In genomic region chr4:137476761-137477237, GRCm38 (mm10) we compare ENCODE assay signal across 9 mouse cellular contexts. TPM values are rescaled to one million over a fixed set of nuclear protein-coding genes. Genes with fewer than 3 reads are reported as not detected.
DNase-seq lines count a peak whose midpoint lies in the region; ATAC-seq and TF ChIP-seq lines count a peak whose summit lies in the region.
"Had no signal": no experiment of that assay in that cellular context is flagged by ENCODE, and none has a peak within 500 bp of the region (broad histone marks: within the 10 kb centered on the region; RNA-seq: fewer than 3 reads in every experiment).

No protein-coding gene starts in this region.

- H3K4me3 ChIP-seq in forebrain, postnatal 0 days (ENCODE audit: low read depth, low read length) = no peak overlapping the region
- no peak overlapping the region for H3K4me3 ChIP-seq in hindbrain, embryonic 11.5 days (ENCODE audit: low read depth, low read length)
- no peak overlapping the region for H3K4me3 ChIP-seq in lung, postnatal 0 days (ENCODE audit: low read depth, low read length)

- no peak for TF ChIP-seq EP300 in lung, postnatal 0 days (IDR thresholded peaks at IDR 0.05)

- H3K4me1 ChIP-seq in forebrain, postnatal 0 days (ENCODE audit: insufficient read depth) = no peaks in the 10 kb centered on the region
- peaks cover 25% of the 10 kb centered on the region for H3K4me1 ChIP-seq in hindbrain, embryonic 11.5 days (replicated peaks; ENCODE audit: control insufficient read depth, insufficient read depth, low read length)
- H3K4me1 ChIP-seq in lung, postnatal 0 days (ENCODE audit: insufficient read depth, low read depth, low read length) = peaks cover 60% of the 10 kb centered on the region

- H3K9me3 ChIP-seq in forebrain, postnatal 0 days (ENCODE audit: low read length) = no peaks in the 10 kb centered on the region
- no peaks in the 10 kb centered on the region for H3K9me3 ChIP-seq in hindbrain, embryonic 11.5 days (ENCODE audit: control insufficient read depth, low read length)
- H3K9me3 ChIP-seq in lung, postnatal 0 days (ENCODE audit: low read length) = no peaks in the 10 kb centered on the region

- no peak overlapping the region for H3K27ac ChIP-seq in forebrain, postnatal 0 days (ENCODE audit: low read depth, low read length)
- H3K27ac ChIP-seq in hindbrain, embryonic 11.5 days (ENCODE audit: low read depth, low read length) = no peak overlapping the region
- H3K27ac ChIP-seq in lung, postnatal 0 days (ENCODE audit: low read length) = 0 out of 2 replicates have a peak overlapping the region, but pooled peaks have one; percentile 38
- H3K27ac ChIP-seq: liver, embryonic 14.5 days had no signal

- DNase-seq in ovary, postnatal 36 days (ENCODE audit: low spot score) = peak; percentile 56
- DNase-seq in ovary, postnatal 10 days (ENCODE audit: low spot score) = no peak
- DNase-seq in forebrain, postnatal 0 days = no peak
- peak; percentile 17 for DNase-seq in hindbrain, embryonic 11.5 days (ENCODE audit: low spot score)
- DNase-seq in lung, postnatal 0 days (ENCODE audit: low spot score) = no peak
- no peak for DNase-seq in thymus, postnatal 25 days
- DNase-seq in right cerebral cortex, postnatal 14 days = no peak
- DNase-seq in thymus, postnatal 0 days (ENCODE audit: low spot score) = no peak

- H3K9ac ChIP-seq in forebrain, postnatal 0 days = no peak overlapping the region
- no peak overlapping the region for H3K9ac ChIP-seq in hindbrain, embryonic 11.5 days (ENCODE audit: low read depth, low read length)
- H3K9ac ChIP-seq in lung, postnatal 0 days (replicated peaks; ENCODE audit: low read depth) = no peak overlapping the region
- H3K9ac ChIP-seq: liver, embryonic 14.5 days had no signal

- H3K27me3 ChIP-seq in forebrain, postnatal 0 days (ENCODE audit: insufficient read depth, low read length) = no peaks in the 10 kb centered on the region
- H3K27me3 ChIP-seq in hindbrain, embryonic 11.5 days (ENCODE audit: control insufficient read depth, insufficient read depth, low read length) = no peaks in the 10 kb centered on the region
- no peaks in the 10 kb centered on the region for H3K27me3 ChIP-seq in lung, postnatal 0 days (replicated peaks; ENCODE audit: insufficient read depth, low read length)

- 30% methylated on average over 17 of the region's 17 CpGs for WGBS in forebrain, postnatal 0 days
- 17% methylated on average over 17 of the region's 17 CpGs for WGBS in hindbrain, embryonic 11.5 days
- 7% methylated on average over 15 of the region's 17 CpGs for WGBS in lung, postnatal 0 days

- no peak for TF ChIP-seq CTCF in forebrain, postnatal 0 days (IDR thresholded peaks at IDR 0.05; ENCODE audit: low read depth)
- no peak for TF ChIP-seq CTCF in lung, postnatal 0 days (IDR thresholded peaks at IDR 0.05)

- peak overlapping the region; percentile 8; the same call in 1 of the 2 replicates for H3K4me2 ChIP-seq in forebrain, postnatal 0 days (ENCODE audit: low read depth)
- H3K4me2 ChIP-seq in hindbrain, embryonic 11.5 days (replicated peaks; ENCODE audit: low read depth, low read length) = 0 out of 2 replicates have a peak overlapping the region, but pooled peaks have one; percentile 3
- peak overlapping the region; percentile 35 for H3K4me2 ChIP-seq in lung, postnatal 0 days (replicated peaks; ENCODE audit: low read depth, low read length)

- ATAC-seq in forebrain, postnatal 0 days = no peak
- no peak for ATAC-seq in hindbrain, embryonic 11.5 days (ENCODE audit: low FRiP score)
- peak; percentile 17 for ATAC-seq in lung, postnatal 0 days

- H3K36me3 ChIP-seq in forebrain, postnatal 0 days (ENCODE audit: insufficient read depth) = no peaks in the 10 kb centered on the region
- no peaks in the 10 kb centered on the region for H3K36me3 ChIP-seq in hindbrain, embryonic 11.5 days (ENCODE audit: control insufficient read depth, insufficient read depth, low read length)
- no peaks in the 10 kb centered on the region for H3K36me3 ChIP-seq in lung, postnatal 0 days (ENCODE audit: insufficient read depth, low read length)

RNA-seq across cellular contexts. Expression of gene Hspg2, which starts 8.2 kb away (rescaled TPM):
- 13.8 and 22.6 TPM in 2 replicates for total RNA-seq in forebrain, postnatal 0 days (2014; rRNA removed)
- 2.3 and 2.6 TPM in 2 replicates for polyA plus RNA-seq in forebrain, postnatal 0 days (2015; fragmentation: Nextera tagmentation; extraction: Ambion mirVana)
- polyA plus RNA-seq in hindbrain, embryonic 11.5 days (2014; fragmentation: Nextera tagmentation; extraction: Ambion mirVana) = 14.7 and 18.1 TPM in 2 replicates
- polyA plus RNA-seq in lung, postnatal 0 days (2015; fragmentation: Nextera tagmentation; extraction: Ambion mirVana) = 20.2 and 25.3 TPM in 2 replicates
- 4.0 and 4.1 TPM in 2 replicates for polyA plus RNA-seq in thymus, postnatal 0 days (2015; fragmentation: Nextera tagmentation; extraction: Ambion mirVana)

RNA-seq across cellular contexts. Expression of gene 1700013G24Rik, which starts 23.7 kb away (rescaled TPM):
- not detected in 2 replicates for total RNA-seq in forebrain, postnatal 0 days (2014; rRNA removed)
- polyA plus RNA-seq in forebrain, postnatal 0 days (2015; fragmentation: Nextera tagmentation; extraction: Ambion mirVana) = not detected in 2 replicates
- polyA plus RNA-seq in hindbrain, embryonic 11.5 days (2014; fragmentation: Nextera tagmentation; extraction: Ambion mirVana) = not detected in 2 replicates
- not detected in 2 replicates for polyA plus RNA-seq in lung, postnatal 0 days (2015; fragmentation: Nextera tagmentation; extraction: Ambion mirVana)
- polyA plus RNA-seq in thymus, postnatal 0 days (2015; fragmentation: Nextera tagmentation; extraction: Ambion mirVana) = not detected in 2 replicates
- polyA plus RNA-seq: liver, embryonic 14.5 days had no signal

RNA-seq across cellular contexts. Expression of gene Cela3b, which starts 46.5 kb away (rescaled TPM):
- total RNA-seq in forebrain, postnatal 0 days (2014; rRNA removed) = not detected in 2 replicates
- polyA plus RNA-seq in forebrain, postnatal 0 days (2015; fragmentation: Nextera tagmentation; extraction: Ambion mirVana) = not detected in 2 replicates
- not detected in 2 replicates for polyA plus RNA-seq in hindbrain, embryonic 11.5 days (2014; fragmentation: Nextera tagmentation; extraction: Ambion mirVana)
- not detected in 2 replicates for polyA plus RNA-seq in lung, postnatal 0 days (2015; fragmentation: Nextera tagmentation; extraction: Ambion mirVana)
- polyA plus RNA-seq in thymus, postnatal 0 days (2015; fragmentation: Nextera tagmentation; extraction: Ambion mirVana) = 0.40 TPM in 1 of 2 replicates, not detected in the other

Comparison
In these comparisons a context has a peak if more than half of its experiments do, and no peak if none do; other contexts are left out.
1. DNase-seq: peak in ovary, postnatal 36 days (single experiment) and hindbrain, embryonic 11.5 days (single experiment); none in ovary, postnatal 10 days (single experiment), forebrain, postnatal 0 days (single experiment), lung, postnatal 0 days (single experiment), thymus, postnatal 25 days (single experiment), right cerebral cortex, postnatal 14 days (single experiment) and thymus, postnatal 0 days (single experiment).
2. Peak in every context shown above with its lines, with median percentiles within 50 percentile points of each other: H3K4me2 ChIP-seq.